Mouse (Mus musculus): ENCODE results near the gene Oca2.

- TF ChIP-seq POLR2A (IDR thresholded peaks at IDR 0.05; ENCODE audit: insufficient read depth, low read length) (no peak), CTCF (IDR thresholded peaks at IDR 0.05; ENCODE audit: low read depth, low read length) (no peak), EP300 (IDR thresholded peaks at IDR 0.05; ENCODE audit: insufficient read depth, low read depth, low read length) (no peak)
Observed at GRCm38 (mm10) chr7:56254568-56254967, 15.0 kb downstream of the Oca2 start.
